Mouse (Mus musculus): Measurements from ENCODE around the gene Dct. TPM values are rescaled to one million over a fixed set of nuclear protein-coding genes. Genes with fewer than 3 reads are reported as not detected.

Dct gene
- polyA plus RNA-seq, 2 experiments = 0.04 to 0.11 TPM

GRCm38 (mm10) chr14:118004434-118004833 is 47.6 kb downstream of the Dct start:
- TF ChIP-seq CTCF (IDR thresholded peaks at IDR 0.05; ENCODE audit: low read depth) = no peak
- TF ChIP-seq EP300 (IDR thresholded peaks at IDR 0.05; ENCODE audit: low read depth) = no peak
- ATAC-seq (ENCODE audit: insufficient read depth) (no peak), DNase-seq (ENCODE audit: low read depth in 3 of 3, low spot score in 3 of 3) (no peak)
- H3K9me3 ChIP-seq (ENCODE audit: control insufficient read depth, low read length) = no peaks in the 10 kb centered on the region
- WGBS (ENCODE audit: insufficient replicate concordance) = 67% methylated on average over 10 of the region's 10 CpGs
- no peaks in the 10 kb centered on the region for H3K36me3 ChIP-seq (replicated peaks; ENCODE audit: control insufficient read depth, insufficient read depth, low read depth)
- H3K27me3 ChIP-seq (ENCODE audit: control insufficient read depth, insufficient read depth, low read length) = no peaks in the 10 kb centered on the region
- H3K4me1 ChIP-seq (replicated peaks; ENCODE audit: control insufficient read depth in 2 of 2, insufficient read depth in 2 of 2, low read length in 1 of 2) = peaks cover 0 to 3% of the 10 kb centered on the region in 2 experiments; a peak in 1 of 4 replicates
- H3K27ac ChIP-seq = no peak overlapping the region
- no peak overlapping the region for H3K4me2 ChIP-seq (ENCODE audit: low read depth)
- no peak overlapping the region for H3K9ac ChIP-seq (replicated peaks)
- no peak overlapping the region for H3K4me3 ChIP-seq (ENCODE audit: insufficient read depth in 1 of 2, low read depth in 2 of 2, low read length in 2 of 2)

- no peak overlapping the region for H3K27ac ChIP-seq
- H3K27me3 ChIP-seq (ENCODE audit: control insufficient read depth, insufficient read depth, low read length) = no peaks in the 10 kb centered on the region
- TF ChIP-seq CTCF (IDR thresholded peaks at IDR 0.05; ENCODE audit: low read depth) (no peak), EP300 (IDR thresholded peaks at IDR 0.05; ENCODE audit: low read depth) (no peak)
- WGBS (ENCODE audit: insufficient replicate concordance) = 65% methylated on average over 6 of the region's 6 CpGs
- H3K9me3 ChIP-seq (ENCODE audit: control insufficient read depth, low read length) = no peaks in the 10 kb centered on the region
- H3K4me1 ChIP-seq (replicated peaks; ENCODE audit: control insufficient read depth in 2 of 2, insufficient read depth in 2 of 2, low read length in 1 of 2) = no peaks in the 10 kb centered on the region
- no peak overlapping the region for H3K4me3 ChIP-seq (ENCODE audit: insufficient read depth in 1 of 2, low read depth in 2 of 2, low read length in 2 of 2)
- H3K9ac ChIP-seq (replicated peaks) = no peak overlapping the region
- no peak for DNase-seq (ENCODE audit: low read depth in 3 of 3, low spot score in 3 of 3)
- no peak overlapping the region for H3K4me2 ChIP-seq (ENCODE audit: low read depth)
- H3K36me3 ChIP-seq (replicated peaks; ENCODE audit: control insufficient read depth, insufficient read depth, low read depth) = no peaks in the 10 kb centered on the region
- no peak for ATAC-seq (ENCODE audit: insufficient read depth)
Observed at GRCm38 (mm10) chr14:117993845-117994244, 58.2 kb downstream of the Dct start.

GRCm38 (mm10) chr14:117992600-117993256 is 59.3 kb downstream of the Dct start:
- no peak for DNase-seq (ENCODE audit: low read depth in 3 of 3, low spot score in 3 of 3)
- WGBS (ENCODE audit: insufficient replicate concordance) = 42% methylated on average over 8 of the region's 8 CpGs

GRCm38 (mm10) chr14:117990203-117990602 is 61.8 kb downstream of the Dct start:
- WGBS (ENCODE audit: insufficient replicate concordance) = 29% methylated on average over 8 of the region's 8 CpGs

More at GRCm38 (mm10) chr14:117992600-117993256, 59.3 kb downstream of the Dct start:
- Histone ChIP-seq H3K9me3 (ENCODE audit: control insufficient read depth, low read length) (no peaks in the 10 kb centered on the region), H3K36me3 (replicated peaks; ENCODE audit: control insufficient read depth, insufficient read depth, low read depth) (no peaks in the 10 kb centered on the region), H3K4me3 (ENCODE audit: insufficient read depth in 1 of 2, low read depth in 2 of 2, low read length in 2 of 2) (no peak overlapping the region), H3K27me3 (ENCODE audit: control insufficient read depth, insufficient read depth, low read length) (no peaks in the 10 kb centered on the region), H3K4me1 (replicated peaks; ENCODE audit: control insufficient read depth in 2 of 2, insufficient read depth in 2 of 2, low read length in 1 of 2) (no peaks in the 10 kb centered on the region), H3K9ac (replicated peaks) (no peak overlapping the region), H3K27ac (no peak overlapping the region), H3K4me2 (ENCODE audit: low read depth) (no peak overlapping the region)
- TF ChIP-seq EP300 (IDR thresholded peaks at IDR 0.05; ENCODE audit: low read depth) (no peak), CTCF (IDR thresholded peaks at IDR 0.05; ENCODE audit: low read depth) (no peak)
- ATAC-seq (ENCODE audit: insufficient read depth) = no peak

GRCm38 (mm10) chr14:117988444-117988843 is 63.6 kb downstream of the Dct start:
- Histone ChIP-seq H3K36me3 (replicated peaks; ENCODE audit: control insufficient read depth, insufficient read depth, low read depth) (no peaks in the 10 kb centered on the region), H3K27me3 (ENCODE audit: control insufficient read depth, insufficient read depth, low read length) (no peaks in the 10 kb centered on the region), H3K4me3 (ENCODE audit: insufficient read depth in 1 of 2, low read depth in 2 of 2, low read length in 2 of 2) (no peak overlapping the region), H3K4me1 (replicated peaks; ENCODE audit: control insufficient read depth in 2 of 2, insufficient read depth in 2 of 2, low read length in 1 of 2) (no peaks in the 10 kb centered on the region), H3K9me3 (ENCODE audit: control insufficient read depth, low read length) (no peaks in the 10 kb centered on the region), H3K4me2 (ENCODE audit: low read depth) (no peak overlapping the region), H3K27ac (no peak overlapping the region), H3K9ac (replicated peaks) (no peak overlapping the region)
- 64% methylated on average over 10 of the region's 10 CpGs for WGBS (ENCODE audit: insufficient replicate concordance)
- TF ChIP-seq EP300 (IDR thresholded peaks at IDR 0.05; ENCODE audit: low read depth) (no peak), CTCF (IDR thresholded peaks at IDR 0.05; ENCODE audit: low read depth) (no peak)
- ATAC-seq (ENCODE audit: insufficient read depth) (no peak), DNase-seq (ENCODE audit: low read depth in 3 of 3, low spot score in 3 of 3) (no peak)

More at GRCm38 (mm10) chr14:117990203-117990602, 61.8 kb downstream of the Dct start:
- H3K4me1 ChIP-seq (replicated peaks; ENCODE audit: control insufficient read depth in 2 of 2, insufficient read depth in 2 of 2, low read length in 1 of 2) = no peaks in the 10 kb centered on the region
- H3K4me2 ChIP-seq (ENCODE audit: low read depth) = no peak overlapping the region
- TF ChIP-seq CTCF (IDR thresholded peaks at IDR 0.05; ENCODE audit: low read depth) = no peak
- no peak for TF ChIP-seq EP300 (IDR thresholded peaks at IDR 0.05; ENCODE audit: low read depth)
- no peaks in the 10 kb centered on the region for H3K27me3 ChIP-seq (ENCODE audit: control insufficient read depth, insufficient read depth, low read length)
- H3K27ac ChIP-seq = no peak overlapping the region
- DNase-seq (ENCODE audit: low read depth in 3 of 3, low spot score in 3 of 3) (no peak), ATAC-seq (ENCODE audit: insufficient read depth) (no peak)
- H3K36me3 ChIP-seq (replicated peaks; ENCODE audit: control insufficient read depth, insufficient read depth, low read depth) = no peaks in the 10 kb centered on the region
- H3K4me3 ChIP-seq (ENCODE audit: insufficient read depth in 1 of 2, low read depth in 2 of 2, low read length in 2 of 2) = no peak overlapping the region
- H3K9ac ChIP-seq (replicated peaks) = no peak overlapping the region
- no peaks in the 10 kb centered on the region for H3K9me3 ChIP-seq (ENCODE audit: control insufficient read depth, low read length)

Data from liver, embryonic 14.5 days (tissue).